Mouse (Mus musculus): ENCODE results near the gene Cdh23. TPM values are rescaled to one million over a fixed set of nuclear protein-coding genes. Genes with fewer than 3 reads are reported as not detected.

The Cdh23 gene
- total RNA-seq, 2 experiments from 2014 or later = 1.2 to 2.2 TPM

DNA sequence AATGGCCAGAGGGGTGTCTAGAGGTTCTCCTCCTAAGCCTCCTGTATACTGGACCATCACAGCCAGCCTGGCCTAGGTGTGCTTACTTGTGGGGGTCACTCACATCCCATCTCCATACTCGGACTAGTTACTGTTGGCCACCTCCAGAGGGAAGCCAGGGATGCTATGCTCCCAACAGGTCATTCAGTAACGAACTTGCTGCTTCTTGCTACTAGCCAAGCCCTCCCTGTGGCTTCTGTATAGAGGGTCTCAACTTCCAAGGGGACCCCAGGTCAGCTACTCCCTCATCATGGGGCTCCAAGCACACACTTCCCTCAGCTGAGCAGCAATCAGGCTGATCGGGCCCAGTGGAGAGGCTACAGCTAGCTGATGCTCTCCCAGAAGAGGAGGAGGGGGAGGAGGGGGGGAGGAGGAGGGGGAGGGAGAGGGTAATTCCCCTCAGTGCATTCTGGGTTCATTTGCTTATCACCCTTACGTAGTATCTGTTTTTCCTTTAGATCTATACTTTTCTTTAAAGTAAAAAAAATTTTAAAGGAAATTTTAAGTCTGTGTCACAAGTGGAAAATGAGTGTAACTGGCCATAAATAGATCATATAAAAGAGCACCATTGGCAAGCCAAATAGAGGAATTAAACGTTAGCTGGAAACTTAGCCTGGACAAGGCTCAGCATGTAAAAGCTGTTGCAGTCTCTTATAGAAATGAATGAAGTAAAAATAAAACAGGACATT is 346.0 kb downstream of the Cdh23 start:
- intact Hi-C loops (cut with DNase I) = no loop called here
- Histone ChIP-seq H3K4me3 (peak overlapping the region; percentile 34), H3K27ac (no peak overlapping the region)
- no peak for DNase-seq (ENCODE audit: extremely low spot score in 1 of 2, low spot score in 2 of 2)
- no peak for TF ChIP-seq CTCF (IDR thresholded peaks at IDR 0.05)

DNA sequence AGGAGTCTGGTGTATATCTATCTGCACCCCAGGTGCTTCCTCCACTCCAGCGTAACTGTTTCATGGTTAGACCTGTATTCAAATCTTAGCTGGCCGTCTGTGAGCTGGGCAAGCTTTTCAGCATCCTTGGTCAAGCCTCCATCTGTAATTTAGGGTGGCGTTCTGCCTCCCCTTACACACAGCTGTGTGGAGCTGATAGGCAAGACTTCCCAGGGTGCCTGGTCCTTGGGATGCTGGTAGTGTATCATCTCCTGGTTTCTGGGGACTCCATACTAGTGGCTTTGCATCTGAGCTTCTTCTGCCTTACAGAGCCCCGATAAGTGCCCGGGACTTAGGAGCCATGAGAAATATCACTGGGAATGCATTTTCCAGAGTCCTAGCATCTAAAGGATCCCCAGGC is 346.6 kb downstream of the Cdh23 start:
- DNase-seq (ENCODE audit: extremely low spot score in 1 of 2, low spot score in 2 of 2) = no peak
- TF ChIP-seq CTCF (IDR thresholded peaks at IDR 0.05) = no peak
- H3K4me3 ChIP-seq = no peak overlapping the region
- H3K27ac ChIP-seq = no peak overlapping the region
- intact Hi-C loops (cut with DNase I) = no loop called here

- DNase-seq (ENCODE audit: extremely low spot score in 1 of 2, low spot score in 2 of 2) = no peak
- H3K4me3 ChIP-seq = no peak overlapping the region
- no peak for TF ChIP-seq CTCF (IDR thresholded peaks at IDR 0.05)
- intact Hi-C loops (cut with DNase I) = no loop called here
- peak overlapping the region; percentile 69; the same call in 1 of the 2 replicates for H3K27ac ChIP-seq
Measured at GRCm38 (mm10) chr10:60349056-60349455, 347.2 kb downstream of the Cdh23 start.

GRCm38 (mm10) chr10:60347768-60348610 is 348.3 kb downstream of the Cdh23 start:
- Histone ChIP-seq H3K27ac (peak overlapping the region; percentile 69; the same call in 1 of the 2 replicates), H3K4me3 (peak overlapping the region; percentile 38)
- intact Hi-C loops (cut with DNase I) = loop anchor here (2.0 kb wide), 1 partner anchor 59 kb away; no protein-coding TSS in a partner anchor

GRCm38 (mm10) chr10:60346701-60347405 is 349.4 kb downstream of the Cdh23 start, which contains the start of gene Vsir:
TSS of gene Vsir (plus strand) at chr10:60346851.
- peak within 1 kb of the TSS; percentile 69 for H3K27ac ChIP-seq
- peak within 1 kb of the TSS; percentile 38 for H3K4me3 ChIP-seq
- intact Hi-C loops (cut with DNase I) = loop anchor here (2.0 kb wide), 1 partner anchor 60 kb away; no protein-coding TSS in a partner anchor
- TF ChIP-seq CTCF (IDR thresholded peaks at IDR 0.05) = peak; percentile 70
- DNase-seq (ENCODE audit: extremely low spot score in 1 of 2, low spot score in 2 of 2) = peak; percentile 65 to 66

More at GRCm38 (mm10) chr10:60347768-60348610, 348.3 kb downstream of the Cdh23 start:
- no peak for TF ChIP-seq CTCF (IDR thresholded peaks at IDR 0.05)
- no peak for DNase-seq (ENCODE audit: extremely low spot score in 1 of 2, low spot score in 2 of 2)

DNA sequence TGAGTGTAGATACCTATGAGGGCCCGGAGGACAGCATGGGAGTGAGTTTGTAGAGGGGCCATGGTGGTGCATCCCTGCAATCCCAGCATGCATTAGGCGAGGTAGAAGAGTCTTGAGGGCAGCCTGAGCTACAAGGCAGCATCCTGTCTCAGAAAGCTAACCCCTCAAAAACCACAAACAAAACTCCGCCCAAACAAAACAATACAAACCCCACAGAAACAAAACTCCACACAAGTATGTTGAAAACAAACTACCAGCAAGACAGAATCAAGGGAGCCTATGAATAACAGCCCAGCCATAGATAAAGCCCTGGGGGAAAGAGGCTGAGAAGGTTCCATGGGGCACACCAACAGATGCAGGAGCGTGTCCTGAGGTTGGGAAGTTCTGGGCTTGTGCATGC is 350.2 kb downstream of the Cdh23 start:
- no peak for TF ChIP-seq CTCF (IDR thresholded peaks at IDR 0.05)
- Histone ChIP-seq H3K4me3 (no peak overlapping the region), H3K27ac (no peak overlapping the region)
- intact Hi-C loops (cut with DNase I) = loop anchor here (2.0 kb wide), 1 partner anchor 61 kb away; no protein-coding TSS in a partner anchor
- DNase-seq (ENCODE audit: extremely low spot score in 1 of 2, low spot score in 2 of 2) = no peak

DNA sequence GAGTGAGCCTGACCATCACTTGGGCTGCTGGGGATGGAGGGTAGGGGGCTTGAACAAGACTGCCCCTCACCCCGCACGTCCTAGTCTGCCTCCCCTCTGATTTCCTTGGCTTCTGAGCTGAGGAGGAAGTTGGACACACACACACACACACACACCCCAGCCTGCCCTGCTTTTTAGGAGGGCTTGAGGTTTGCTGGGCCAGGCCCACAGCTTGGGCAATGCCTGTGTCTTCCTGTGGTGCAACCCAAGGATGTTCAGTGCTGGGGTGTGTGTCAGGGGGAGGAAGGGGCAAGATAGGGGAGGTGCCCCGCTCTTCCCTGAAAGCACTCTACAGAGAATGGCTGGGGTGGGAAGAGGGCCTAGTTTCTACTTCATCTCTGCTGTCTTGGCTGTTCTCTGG is 352.2 kb downstream of the Cdh23 start:
- H3K4me3 ChIP-seq = no peak overlapping the region
- no peak for TF ChIP-seq CTCF (IDR thresholded peaks at IDR 0.05)
- DNase-seq (ENCODE audit: extremely low spot score in 1 of 2, low spot score in 2 of 2) = no peak
- intact Hi-C loops (cut with DNase I) = no loop called here
- H3K27ac ChIP-seq = no peak overlapping the region

DNA sequence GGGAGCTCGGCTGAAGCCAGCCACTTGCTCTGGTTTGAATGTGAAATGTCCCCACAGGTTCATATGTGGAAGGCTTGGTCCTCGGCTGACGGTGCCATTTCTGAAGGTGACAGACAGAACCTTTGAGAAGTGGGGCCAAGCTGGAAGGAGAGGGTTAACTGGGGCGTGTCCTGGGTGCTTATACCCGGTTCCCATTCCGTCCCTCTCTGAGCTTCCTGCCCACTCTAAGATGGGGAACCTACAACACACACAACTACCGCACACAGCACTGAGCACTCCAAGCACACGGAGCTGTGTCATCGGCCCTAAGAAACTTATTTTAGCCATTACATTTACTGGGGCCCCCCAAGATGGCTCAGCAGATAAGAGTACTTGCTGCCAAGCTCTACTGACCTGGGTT is 354.8 kb downstream of the Cdh23 start:
- Histone ChIP-seq H3K27ac (no peak overlapping the region), H3K4me3 (no peak overlapping the region)
- no peak for DNase-seq (ENCODE audit: extremely low spot score in 1 of 2, low spot score in 2 of 2)
- TF ChIP-seq CTCF (IDR thresholded peaks at IDR 0.05) = no peak
- intact Hi-C loops (cut with DNase I) = no loop called here

DNA sequence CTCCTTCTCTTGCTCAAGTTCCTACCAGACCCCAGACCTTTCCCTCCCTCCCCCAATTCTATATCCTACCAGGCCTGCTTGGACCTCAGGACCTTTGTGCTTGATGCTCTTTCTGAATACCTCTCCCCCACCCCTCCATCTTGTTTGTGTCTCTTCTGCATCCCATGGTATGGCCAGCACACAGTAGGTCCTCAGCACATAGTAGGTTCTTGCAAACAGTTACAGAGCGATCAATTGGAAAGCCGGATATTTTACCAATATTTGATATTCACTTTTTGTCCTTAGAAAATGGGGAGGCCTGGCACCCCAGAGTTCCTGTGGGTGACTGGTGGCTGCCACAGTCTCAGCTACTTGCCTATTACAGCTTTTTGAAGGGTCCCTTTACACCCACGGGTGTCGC is 361.3 kb downstream of the Cdh23 start:
- intact Hi-C loops (cut with DNase I) = no loop called here
- no peak for DNase-seq (ENCODE audit: extremely low spot score in 1 of 2, low spot score in 2 of 2)
- Histone ChIP-seq H3K4me3 (no peak overlapping the region), H3K27ac (no peak overlapping the region)
- TF ChIP-seq CTCF (IDR thresholded peaks at IDR 0.05) = no peak

DNA sequence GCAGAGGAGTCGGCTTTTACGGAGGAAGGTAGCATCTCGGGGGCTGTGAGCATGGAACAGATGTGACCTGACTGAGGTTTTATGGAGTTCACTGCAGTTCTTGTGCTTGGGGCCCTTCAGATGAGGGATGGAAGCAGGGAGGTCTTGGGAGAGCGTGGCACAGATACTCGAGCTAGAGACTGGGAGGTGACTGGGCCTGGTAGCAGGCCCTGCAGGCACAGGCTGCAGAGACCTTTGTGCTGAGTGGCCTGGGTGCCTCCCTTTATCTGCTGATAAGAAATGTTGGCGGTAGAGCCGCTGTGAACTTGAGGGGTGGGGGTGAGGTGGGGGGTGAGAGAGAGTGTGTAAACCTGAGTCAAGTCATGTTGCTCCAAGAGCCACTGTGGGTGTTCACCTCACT is 361.7 kb downstream of the Cdh23 start:
- intact Hi-C loops (cut with DNase I) = no loop called here
- Histone ChIP-seq H3K4me3 (no peak overlapping the region), H3K27ac (no peak overlapping the region)
- no peak for DNase-seq (ENCODE audit: extremely low spot score in 1 of 2, low spot score in 2 of 2)
- no peak for TF ChIP-seq CTCF (IDR thresholded peaks at IDR 0.05)

GRCm38 (mm10) chr10:60328963-60329650 is 367.2 kb downstream of the Cdh23 start:
- DNase-seq (ENCODE audit: extremely low spot score in 1 of 2, low spot score in 2 of 2) = no peak
- Histone ChIP-seq H3K27ac (no peak overlapping the region), H3K4me3 (no peak overlapping the region)
- TF ChIP-seq CTCF (IDR thresholded peaks at IDR 0.05) = no peak
- intact Hi-C loops (cut with DNase I) = loop anchor here (10.0 kb wide), 1 partner anchor 726 kb away; no protein-coding TSS in a partner anchor
